Mouse (Mus musculus) neural tube, embryonic 15.5 days (tissue): ENCODE data around the gene Nell1. TPM values are rescaled to one million over a fixed set of nuclear protein-coding genes. Genes with fewer than 3 reads are reported as not detected.

Experiments
- ATAC-seq: fragments of 200-750 bp; cut with Nextera tagmentation; 2 replicates; pipeline ENCODE4 v1.8.0; 2017; ENCODE audit warnings: mild to moderate bottlenecking, moderate TSS enrichment, moderate library complexity; ENCODE audit not compliant: low FRiP score
- H3K27ac ChIP-seq: fragments of 300-500 bp; sonication (generic); replicated peaks from 2 replicates; pipeline ENCODE4 v1.5.1; 2015; ENCODE audit warnings: mild to moderate bottlenecking, inconsistent platforms
- H3K27me3 ChIP-seq: fragments of 300-500 bp; sonication (generic); replicated peaks from 2 replicates; pipeline ENCODE4 v1.6.1; 2015; ENCODE audit warnings: inconsistent platforms
- H3K36me3 ChIP-seq: fragments of 300-500 bp; sonication (generic); 2 replicates; pipeline ENCODE4 v1.6.1; 2015; ENCODE audit warnings: inconsistent platforms
- H3K4me1 ChIP-seq: fragments of 300-500 bp; sonication (generic); 2 replicates; pipeline ENCODE4 v1.6.1; 2015; ENCODE audit warnings: inconsistent platforms
- H3K4me2 ChIP-seq: fragments of 300-500 bp; sonication (generic); 2 replicates; pipeline ENCODE4 v1.6.1; 2015; ENCODE audit warnings: inconsistent platforms, mild to moderate bottlenecking, moderate library complexity
- H3K4me3 ChIP-seq: fragments of 300-500 bp; sonication (generic); replicated peaks from 2 replicates; pipeline ENCODE4 v1.5.1; 2015; ENCODE audit warnings: mild to moderate bottlenecking, inconsistent platforms
- H3K9ac ChIP-seq: fragments of 300-500 bp; sonication (generic); replicated peaks from 2 replicates; pipeline ENCODE4 v1.6.1; 2015; ENCODE audit warnings: mild to moderate bottlenecking, inconsistent platforms
- H3K9me3 ChIP-seq: fragments of 300-500 bp; sonication (generic); replicated peaks from 2 replicates; pipeline ENCODE4 v1.6.1; 2016; ENCODE audit warnings: inconsistent platforms
- WGBS: fragments of 180-500 bp; shearing (Covaris S2); methylation state at CpG from one replicate; pipeline ENCODE4 v1.1.7; 2015; ENCODE audit warnings: mixed read lengths; 5-methylcytosine and 5-hydroxymethylcytosine counted together
- polyA plus RNA-seq: library from polyadenylated mRNA; unstranded; fragments of >200 nt; fragmentation: Nextera tagmentation; extraction: Ambion mirVana; gene quantifications from 2 replicates; pipeline ENCODE4 v1.2.1, GENCODE M21; 2015

Nell1 gene
- polyA plus RNA-seq, 1 experiment from 2014 or later = 46.0 TPM

GRCm38 (mm10) chr7:50467742-50468141 is 493.1 kb downstream of the Nell1 start:
- WGBS = 91% methylated on average over 6 of the region's 6 CpGs
- no peak overlapping the region for H3K9ac ChIP-seq
- no peak for ATAC-seq
- no peak overlapping the region for H3K4me3 ChIP-seq
- H3K4me1 ChIP-seq = no peaks in the 10 kb centered on the region
- H3K36me3 ChIP-seq = no peaks in the 10 kb centered on the region
- no peak overlapping the region for H3K4me2 ChIP-seq
- H3K9me3 ChIP-seq = no peaks in the 10 kb centered on the region
- no peak overlapping the region for H3K27ac ChIP-seq
- H3K27me3 ChIP-seq = no peaks in the 10 kb centered on the region

GRCm38 (mm10) chr7:50470555-50470954 is 495.9 kb downstream of the Nell1 start:
- 86% methylated on average over 3 of the region's 3 CpGs for WGBS
- H3K27ac ChIP-seq = no peak overlapping the region

GRCm38 (mm10) chr7:50482011-50482410 is 507.3 kb downstream of the Nell1 start:
- Histone ChIP-seq H3K27me3 (no peaks in the 10 kb centered on the region), H3K4me3 (no peak overlapping the region), H3K4me2 (no peak overlapping the region), H3K9ac (no peak overlapping the region), H3K27ac (no peak overlapping the region), H3K4me1 (no peaks in the 10 kb centered on the region), H3K36me3 (no peaks in the 10 kb centered on the region), H3K9me3 (no peaks in the 10 kb centered on the region)
- WGBS = 63% methylated on average over 4 of the region's 4 CpGs
- no peak for ATAC-seq

More at GRCm38 (mm10) chr7:50470555-50470954, 495.9 kb downstream of the Nell1 start:
- H3K27me3 ChIP-seq = no peaks in the 10 kb centered on the region
- no peak overlapping the region for H3K4me3 ChIP-seq
- no peak overlapping the region for H3K4me2 ChIP-seq
- ATAC-seq = no peak
- H3K9me3 ChIP-seq = no peaks in the 10 kb centered on the region
- H3K4me1 ChIP-seq = no peaks in the 10 kb centered on the region
- H3K9ac ChIP-seq = no peak overlapping the region
- H3K36me3 ChIP-seq = no peaks in the 10 kb centered on the region

GRCm38 (mm10) chr7:50485304-50485703 is 510.6 kb downstream of the Nell1 start:
- Histone ChIP-seq H3K27me3 (no peaks in the 10 kb centered on the region), H3K4me2 (no peak overlapping the region), H3K4me3 (no peak overlapping the region), H3K9ac (no peak overlapping the region), H3K9me3 (no peaks in the 10 kb centered on the region), H3K36me3 (no peaks in the 10 kb centered on the region), H3K27ac (no peak overlapping the region), H3K4me1 (no peaks in the 10 kb centered on the region)
- ATAC-seq = no peak
- 12% methylated on average over 1 of the region's 1 CpGs for WGBS

GRCm38 (mm10) chr7:50486884-50487420 is 512.3 kb downstream of the Nell1 start:
- Histone ChIP-seq H3K27me3 (no peaks in the 10 kb centered on the region), H3K4me1 (no peaks in the 10 kb centered on the region), H3K9ac (no peak overlapping the region), H3K9me3 (no peaks in the 10 kb centered on the region), H3K4me3 (no peak overlapping the region), H3K36me3 (no peaks in the 10 kb centered on the region), H3K27ac (no peak overlapping the region), H3K4me2 (no peak overlapping the region)
- WGBS = 83% methylated on average over 4 of the region's 4 CpGs
- no peak for ATAC-seq

GRCm38 (mm10) chr7:50501562-50501961 is 526.9 kb downstream of the Nell1 start:
- no peaks in the 10 kb centered on the region for H3K9me3 ChIP-seq
- WGBS = 70% methylated on average over 4 of the region's 4 CpGs
- no peak overlapping the region for H3K4me3 ChIP-seq
- no peak overlapping the region for H3K4me2 ChIP-seq
- no peaks in the 10 kb centered on the region for H3K36me3 ChIP-seq
- no peak overlapping the region for H3K27ac ChIP-seq
- no peak for ATAC-seq
- H3K9ac ChIP-seq = no peak overlapping the region
- no peaks in the 10 kb centered on the region for H3K4me1 ChIP-seq
- H3K27me3 ChIP-seq = no peaks in the 10 kb centered on the region

- Histone ChIP-seq H3K4me2 (no peak overlapping the region), H3K9me3 (no peaks in the 10 kb centered on the region), H3K9ac (no peak overlapping the region), H3K27ac (no peak overlapping the region), H3K4me1 (no peaks in the 10 kb centered on the region), H3K36me3 (no peaks in the 10 kb centered on the region), H3K27me3 (no peaks in the 10 kb centered on the region), H3K4me3 (no peak overlapping the region)
- ATAC-seq = no peak
These were observed 532.4 kb downstream of the Nell1 start for GRCm38 (mm10) chr7:50507047-50507446.

- no peak overlapping the region for H3K4me2 ChIP-seq
- no peaks in the 10 kb centered on the region for H3K4me1 ChIP-seq
- no peaks in the 10 kb centered on the region for H3K27me3 ChIP-seq
- WGBS = 50% methylated on average over 3 of the region's 3 CpGs
- no peak overlapping the region for H3K27ac ChIP-seq
- no peak overlapping the region for H3K9ac ChIP-seq
- no peak overlapping the region for H3K4me3 ChIP-seq
- no peaks in the 10 kb centered on the region for H3K9me3 ChIP-seq
- ATAC-seq = no peak
- H3K36me3 ChIP-seq = no peaks in the 10 kb centered on the region
These were observed 540.2 kb downstream of the Nell1 start for GRCm38 (mm10) chr7:50514830-50515229.

- 84% methylated on average over 3 of the region's 3 CpGs for WGBS
- H3K27me3 ChIP-seq = no peaks in the 10 kb centered on the region
These were observed 542.0 kb downstream of the Nell1 start for GRCm38 (mm10) chr7:50516681-50517080.

GRCm38 (mm10) chr7:50543373-50543772 is 568.7 kb downstream of the Nell1 start:
- Histone ChIP-seq H3K4me1 (no peaks in the 10 kb centered on the region), H3K27ac (no peak overlapping the region), H3K36me3 (no peaks in the 10 kb centered on the region), H3K9ac (no peak overlapping the region), H3K4me3 (no peak overlapping the region), H3K4me2 (no peak overlapping the region), H3K9me3 (no peaks in the 10 kb centered on the region), H3K27me3 (no peaks in the 10 kb centered on the region)
- 58% methylated on average over 5 of the region's 5 CpGs for WGBS
- no peak for ATAC-seq

More at GRCm38 (mm10) chr7:50516681-50517080, 542.0 kb downstream of the Nell1 start:
- Histone ChIP-seq H3K9ac (no peak overlapping the region), H3K4me3 (no peak overlapping the region), H3K36me3 (no peaks in the 10 kb centered on the region), H3K9me3 (no peaks in the 10 kb centered on the region), H3K27ac (no peak overlapping the region), H3K4me2 (no peak overlapping the region), H3K4me1 (no peaks in the 10 kb centered on the region)
- ATAC-seq = no peak

GRCm38 (mm10) chr7:50549572-50549971 is 574.9 kb downstream of the Nell1 start:
- H3K4me3 ChIP-seq = no peak overlapping the region
- no peaks in the 10 kb centered on the region for H3K27me3 ChIP-seq
- ATAC-seq = no peak
- no peak overlapping the region for H3K9ac ChIP-seq
- no peaks in the 10 kb centered on the region for H3K9me3 ChIP-seq
- 74% methylated on average over 3 of the region's 3 CpGs for WGBS
- no peak overlapping the region for H3K27ac ChIP-seq
- no peak overlapping the region for H3K4me2 ChIP-seq
- H3K36me3 ChIP-seq = no peaks in the 10 kb centered on the region
- H3K4me1 ChIP-seq = no peaks in the 10 kb centered on the region

- H3K27ac ChIP-seq = no peak overlapping the region
- no peak overlapping the region for H3K4me3 ChIP-seq
- no peak overlapping the region for H3K9ac ChIP-seq
- no peak for ATAC-seq
- H3K9me3 ChIP-seq = no peaks in the 10 kb centered on the region
- H3K4me2 ChIP-seq = no peak overlapping the region
- H3K4me1 ChIP-seq = no peaks in the 10 kb centered on the region
- H3K36me3 ChIP-seq = no peaks in the 10 kb centered on the region
- H3K27me3 ChIP-seq = no peaks in the 10 kb centered on the region
- WGBS = 78% methylated on average over 4 of the region's 4 CpGs
These were observed 576.8 kb downstream of the Nell1 start for GRCm38 (mm10) chr7:50551426-50551825.

GRCm38 (mm10) chr7:50562708-50563107 is 588.0 kb downstream of the Nell1 start:
- H3K4me2 ChIP-seq = no peak overlapping the region
- 85% methylated on average over 3 of the region's 3 CpGs for WGBS
- H3K4me1 ChIP-seq = no peaks in the 10 kb centered on the region
- no peaks in the 10 kb centered on the region for H3K9me3 ChIP-seq
- no peak overlapping the region for H3K9ac ChIP-seq
- no peak overlapping the region for H3K4me3 ChIP-seq
- ATAC-seq = no peak
- no peaks in the 10 kb centered on the region for H3K27me3 ChIP-seq
- no peaks in the 10 kb centered on the region for H3K36me3 ChIP-seq
- no peak overlapping the region for H3K27ac ChIP-seq
